Mouse (Mus musculus): ENCODE results near the gene Qk.

The Qk gene

DNA sequence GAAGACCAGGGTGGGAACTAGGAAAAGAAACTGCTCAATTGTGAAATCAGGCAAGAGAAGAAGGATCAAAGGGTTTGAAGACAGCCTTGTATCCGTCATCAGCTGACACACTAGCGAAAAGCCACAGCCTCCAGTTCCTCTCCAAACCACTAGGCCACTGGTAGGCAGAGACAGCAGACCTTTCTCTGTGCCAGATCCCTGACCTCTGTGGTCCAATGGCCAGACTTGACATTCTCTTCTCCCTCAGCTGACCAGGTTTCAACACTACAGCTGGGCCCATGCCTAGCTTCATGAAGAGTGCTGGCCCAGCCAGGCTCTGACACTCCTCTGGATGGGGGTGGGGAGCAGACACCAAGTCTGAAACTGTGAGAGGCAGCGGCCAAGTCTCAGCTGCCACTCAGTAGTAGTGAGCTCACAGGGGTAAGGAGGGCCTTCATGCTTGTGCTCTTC is 7.0 kb upstream of the Qk start:
- peak; percentile 17 for DNase-seq (ENCODE audit: low spot score)

- no peak for DNase-seq (ENCODE audit: low spot score)
Measured at GRCm38 (mm10) chr17:10325921-10326320, 6.3 kb upstream of the Qk start.

GRCm38 (mm10) chr17:10321754-10322153 is 2.1 kb upstream of the Qk start:
- no peak for DNase-seq (ENCODE audit: low spot score)

- DNase-seq (ENCODE audit: low spot score) = no peak
Measured at GRCm38 (mm10) chr17:10321092-10321491, 1.4 kb upstream of the Qk start.

GRCm38 (mm10) chr17:10320456-10320790 is 769 bp upstream of the Qk start:
- no peak for DNase-seq (ENCODE audit: low spot score)

- DNase-seq (ENCODE audit: low spot score) = no peak
Measured at GRCm38 (mm10) chr17:10319431-10319684, 296 bp downstream of the Qk start.

- DNase-seq (ENCODE audit: low spot score) = peak; percentile 71
Measured at GRCm38 (mm10) chr17:10318561-10319430, 858 bp downstream of the Qk start.

GRCm38 (mm10) chr17:10317981-10318551 is 1.6 kb downstream of the Qk start:
- peak; percentile 62 for DNase-seq (ENCODE audit: low spot score)

DNA sequence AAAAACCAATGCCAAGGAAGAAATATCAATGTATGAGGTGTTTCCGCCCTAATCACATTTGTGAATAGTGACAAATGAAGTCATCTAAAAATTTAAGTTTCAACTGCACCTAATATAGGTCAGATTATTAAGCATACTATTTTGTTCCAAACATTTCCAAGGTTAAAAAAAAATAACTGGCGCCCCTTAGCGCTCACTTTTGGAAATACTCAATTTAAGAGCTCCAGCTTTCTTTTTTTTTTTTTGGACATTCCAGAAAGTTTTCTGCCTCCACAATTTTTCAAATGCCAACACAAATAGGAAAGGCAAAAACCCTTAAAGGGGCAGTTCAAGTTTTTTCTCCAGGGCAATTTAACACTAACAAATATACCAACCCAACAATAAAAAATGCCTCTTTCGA is 2.5 kb downstream of the Qk start:
- no peak for DNase-seq (ENCODE audit: low spot score)

DNA sequence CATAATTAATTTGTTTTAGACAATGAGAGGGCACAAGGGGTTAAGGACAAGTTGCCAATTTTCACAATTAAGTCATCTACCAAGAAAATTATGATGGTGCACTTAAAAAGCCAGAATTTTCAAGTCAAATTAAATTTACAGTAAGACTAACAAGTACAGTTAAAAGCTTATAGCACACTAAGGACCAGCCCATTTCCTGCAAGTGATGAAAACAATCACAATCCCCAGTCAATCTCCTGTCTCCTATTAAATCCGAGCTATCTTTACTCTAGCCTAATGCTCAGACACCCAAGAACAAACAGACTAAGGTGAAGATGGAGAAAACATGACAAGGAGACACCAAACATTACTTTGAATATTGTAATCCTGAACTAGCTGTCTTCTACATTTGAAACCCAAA is 3.2 kb downstream of the Qk start:
- no peak for DNase-seq (ENCODE audit: low spot score)

DNA sequence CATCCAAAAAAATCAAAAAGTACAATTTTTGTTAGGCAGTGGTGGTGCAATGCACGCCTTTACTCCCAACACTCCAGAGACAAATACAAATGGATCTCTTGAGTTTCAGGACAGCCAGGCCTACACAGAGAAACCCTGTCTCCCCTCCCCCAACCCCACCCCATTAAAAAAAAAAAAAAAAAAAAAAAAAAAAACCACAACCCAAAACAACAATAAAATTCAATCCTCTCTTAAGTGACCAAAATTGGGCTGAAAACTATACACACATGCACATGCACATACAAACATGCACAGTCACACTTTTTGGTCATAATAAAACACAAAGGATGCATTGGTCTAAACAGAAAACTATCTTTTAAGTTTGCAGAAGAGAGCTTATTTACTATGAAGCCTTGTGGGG is 9.6 kb downstream of the Qk start:
- DNase-seq (ENCODE audit: low spot score) = no peak

GRCm38 (mm10) chr17:10309135-10309623 is 10.5 kb downstream of the Qk start:
- no peak for DNase-seq (ENCODE audit: low spot score)

GRCm38 (mm10) chr17:10306424-10306823 is 13.2 kb downstream of the Qk start:
- DNase-seq (ENCODE audit: low spot score) = no peak

- DNase-seq (ENCODE audit: low spot score) = no peak
Measured at GRCm38 (mm10) chr17:10304001-10304400, 15.7 kb downstream of the Qk start.

DNA sequence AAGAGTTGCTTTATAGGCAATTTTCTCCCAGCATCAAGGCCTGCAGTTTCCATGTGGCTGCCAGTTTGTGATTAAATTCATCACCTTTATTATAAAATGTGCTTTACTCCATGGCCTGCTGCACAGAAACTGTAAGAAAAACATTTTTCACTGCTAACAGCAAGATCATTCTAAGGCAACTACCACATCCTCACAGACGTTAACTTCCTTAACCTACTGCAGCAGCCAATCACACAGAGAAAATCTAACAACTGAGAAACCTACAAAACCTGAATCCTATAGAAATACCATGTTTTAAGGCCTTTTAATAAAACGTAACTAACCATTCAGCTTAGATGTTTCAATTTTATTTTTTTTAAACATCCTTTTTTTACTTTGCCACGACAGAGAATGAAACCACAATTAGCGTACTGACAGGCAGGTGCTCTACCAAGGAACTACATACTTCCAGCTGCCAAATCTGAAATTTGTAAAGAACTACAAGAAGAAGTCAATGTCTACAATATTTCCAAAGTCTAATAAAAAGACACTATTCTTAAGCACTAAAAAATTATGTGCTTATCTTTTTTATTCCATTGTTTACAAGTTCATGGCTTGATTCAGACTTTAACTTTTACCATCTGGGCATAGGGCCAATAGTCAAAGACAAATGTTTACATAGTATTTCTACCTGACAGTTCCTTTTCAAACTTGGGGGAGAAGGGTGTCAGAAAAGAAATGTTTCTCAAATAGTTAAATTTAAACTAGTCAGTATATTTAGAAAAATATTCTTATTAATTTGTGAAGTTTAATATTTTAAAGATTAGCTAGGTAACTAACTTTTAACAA is 18.5 kb downstream of the Qk start:
- DNase-seq (ENCODE audit: low spot score) = no peak

GRCm38 (mm10) chr17:10299396-10299795 is 20.3 kb downstream of the Qk start:
- no peak for DNase-seq (ENCODE audit: low spot score)

DNA sequence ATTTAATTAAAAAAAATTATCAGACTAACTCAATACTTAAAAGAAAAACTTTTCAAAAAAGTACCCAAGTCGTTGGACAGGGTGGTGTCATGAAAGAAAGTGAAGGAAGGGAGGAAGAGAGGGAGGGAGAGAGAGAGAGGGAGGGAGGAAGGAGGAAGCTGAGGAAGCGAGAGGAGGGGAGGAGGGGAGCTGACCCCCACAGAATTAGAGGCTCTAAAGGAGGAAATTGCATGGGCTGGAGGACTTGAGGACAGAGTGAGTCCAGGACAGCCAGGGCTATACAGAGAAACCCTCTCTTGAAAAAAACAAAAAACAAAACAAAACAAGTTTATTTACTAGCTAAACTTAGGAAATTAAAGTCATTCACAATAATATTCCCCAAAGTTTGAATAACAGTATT is 27.1 kb downstream of the Qk start:
- DNase-seq (ENCODE audit: low spot score) = no peak

DNA sequence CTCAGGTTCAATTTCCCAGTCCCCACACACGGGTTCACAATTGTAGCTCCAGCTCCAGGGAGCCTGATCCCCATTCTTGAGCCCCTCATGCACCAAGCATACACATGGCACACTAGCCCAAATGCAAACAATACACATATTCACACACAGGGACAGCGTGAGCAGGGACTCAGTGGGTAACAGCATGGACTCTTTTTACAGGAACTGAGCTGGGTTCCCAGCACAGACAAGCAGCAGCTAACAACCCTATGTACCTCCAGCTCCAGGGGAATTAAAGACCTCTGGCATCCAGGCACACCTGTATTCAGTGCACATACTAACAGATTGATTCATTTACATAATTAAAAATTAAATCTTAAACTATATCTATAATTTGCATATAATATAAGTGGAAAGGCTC is 34.9 kb downstream of the Qk start:
- no peak for DNase-seq (ENCODE audit: low spot score)

DNA sequence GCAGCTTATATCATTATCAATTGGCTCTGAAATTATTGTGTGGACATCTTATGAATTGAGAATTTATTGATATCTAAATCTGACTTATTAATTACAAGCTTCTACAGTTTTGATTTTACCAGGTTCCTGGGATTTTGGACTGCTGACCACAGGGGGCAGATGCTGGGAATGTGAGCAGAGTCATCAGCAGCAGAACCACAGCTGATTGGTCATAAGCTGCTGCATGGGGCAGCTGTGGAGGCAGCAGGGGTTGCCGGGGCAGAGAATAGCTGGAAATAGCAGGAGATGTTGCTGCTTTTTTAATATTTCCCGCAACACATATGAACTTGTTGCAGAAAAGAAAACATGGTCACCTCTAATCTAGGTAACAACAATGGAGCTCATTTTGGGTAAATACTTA is 40.1 kb downstream of the Qk start:
- no peak for DNase-seq (ENCODE audit: low spot score)

GRCm38 (mm10) chr17:10269518-10269917 is 50.1 kb downstream of the Qk start:
- DNase-seq (ENCODE audit: low spot score) = no peak

DNA sequence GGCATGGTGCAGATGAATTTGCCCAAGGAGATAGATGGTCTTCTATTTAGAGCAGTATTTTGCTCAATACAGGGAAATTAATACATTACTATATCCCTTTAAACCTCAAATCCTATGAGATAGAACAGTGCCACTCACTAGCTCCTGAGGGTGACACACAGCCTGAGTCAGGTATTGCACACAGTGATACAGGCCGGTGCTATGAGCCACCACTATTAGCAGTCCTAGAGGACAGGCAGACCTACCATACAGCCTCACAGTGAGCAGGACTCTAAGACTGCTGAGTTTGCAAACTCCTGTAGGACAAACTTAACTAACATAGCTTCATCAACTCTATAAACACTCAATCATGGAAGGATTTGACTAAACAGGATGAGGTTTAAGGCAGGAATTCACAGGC is 51.2 kb downstream of the Qk start:
- DNase-seq (ENCODE audit: low spot score) = no peak

DNA sequence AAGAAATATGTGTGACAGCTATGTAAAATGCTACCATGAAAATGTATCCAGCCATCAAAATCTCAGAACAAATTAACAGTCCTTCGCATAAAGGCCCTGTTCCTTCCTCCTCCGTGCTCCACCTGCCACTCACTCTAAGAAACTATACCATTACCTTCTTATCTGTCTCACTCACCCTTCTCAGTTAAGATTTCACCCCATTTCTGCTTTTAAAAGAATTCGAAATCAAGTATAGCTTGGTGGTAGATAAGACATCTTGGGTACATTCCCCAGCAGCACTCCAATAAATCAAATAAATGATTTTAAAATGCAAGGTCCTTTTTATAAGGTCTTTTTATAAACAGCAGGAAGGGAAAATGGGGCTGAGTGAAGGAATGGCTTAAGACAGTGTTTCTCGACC is 53.4 kb downstream of the Qk start:
- no peak for DNase-seq (ENCODE audit: low spot score)

Measured in T-cell, adult 2 months (primary cell).